Mouse (Mus musculus) ES-Bruce4 (cell line): ENCODE measurements around the gene Ushbp1.

ENCODE experiments used
- CTCF ChIP-seq: IDR thresholded peaks from one replicate; pipeline ENCODE4 v1.8.1; 2011; ENCODE audit warnings: low read depth, low read length
- POLR2A ChIP-seq: IDR thresholded peaks from one replicate; pipeline ENCODE4 v1.8.1; 2011; ENCODE audit warnings: low read length; ENCODE audit not compliant: insufficient read depth

DNA sequence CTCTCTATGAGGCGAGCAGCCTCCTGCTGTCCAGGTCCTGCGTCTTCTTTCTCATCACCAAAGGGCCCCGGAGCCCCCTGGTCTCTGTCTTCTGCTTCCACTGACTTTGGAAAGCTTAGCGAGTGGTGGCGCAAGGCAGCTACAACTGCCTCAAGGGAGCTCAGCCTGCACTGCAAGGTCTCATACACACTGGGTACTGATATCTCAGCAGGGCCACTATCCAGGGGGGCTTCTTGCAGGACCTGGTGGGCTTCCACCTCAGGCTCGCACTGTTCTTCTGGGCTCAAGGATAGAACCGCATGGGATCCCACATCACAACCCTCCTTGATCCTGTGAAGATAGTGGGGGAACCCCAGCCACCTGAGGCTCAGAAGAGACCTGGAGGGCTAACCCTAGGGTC, 1.1 kb downstream of the Ushbp1 start:
- TF ChIP-seq CTCF: no peak
- no peak for TF ChIP-seq POLR2A
